Mouse (Mus musculus): ENCODE measurements around the gene Antxr2.

The Antxr2 gene

DNA sequence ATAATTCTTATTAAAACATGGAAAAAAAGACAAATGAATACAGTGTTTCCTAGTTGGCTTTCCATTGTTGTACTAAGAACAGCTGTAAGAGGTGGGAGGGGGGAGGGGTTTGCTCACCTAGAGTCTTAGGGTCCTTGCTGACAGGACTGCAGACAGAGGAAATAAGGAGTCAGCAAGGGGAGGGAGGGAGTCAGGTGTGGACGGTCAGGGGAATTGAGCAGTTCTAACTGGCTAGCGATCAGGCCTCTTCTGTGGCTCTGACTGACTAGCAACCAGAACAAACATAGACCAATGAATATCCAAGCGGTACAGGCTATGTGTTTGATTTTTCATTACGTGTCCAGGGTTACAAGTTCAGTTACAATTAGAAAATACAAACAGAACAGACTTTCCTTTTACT lies 35.0 kb downstream of the Antxr2 start:
- no peak for DNase-seq (ENCODE audit: low spot score in 2 of 2)

DNA sequence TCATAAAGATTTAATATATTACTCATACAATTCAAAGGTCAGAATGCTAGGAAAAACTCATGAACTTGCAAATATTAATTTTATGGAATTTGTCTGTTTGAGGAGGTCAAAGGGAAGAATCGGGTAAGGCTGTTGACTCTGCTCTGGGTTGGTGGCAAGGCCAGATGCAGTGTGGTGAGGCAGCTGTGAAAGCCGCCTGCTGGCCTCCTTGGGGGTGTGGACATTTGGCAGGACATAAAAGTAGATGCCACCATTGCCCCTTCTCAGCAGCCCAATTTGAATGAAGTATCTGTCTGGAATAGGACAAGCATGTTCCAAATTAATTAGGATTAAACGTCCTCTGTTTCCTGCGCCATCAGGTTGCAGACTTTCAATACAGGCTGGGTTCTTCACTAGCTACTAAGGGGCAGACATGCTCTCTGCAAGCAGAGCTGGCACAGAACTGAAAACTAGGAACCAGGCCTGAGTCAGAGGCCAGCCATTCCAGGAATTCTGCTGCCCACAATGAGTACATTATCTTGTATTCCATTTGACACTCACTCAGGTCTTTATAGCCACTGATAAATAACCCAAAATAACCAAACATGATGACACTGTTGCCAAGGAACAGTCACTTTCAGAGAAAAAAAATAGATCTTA lies 44.1 kb downstream of the Antxr2 start:
- DNase-seq (ENCODE audit: low spot score in 2 of 2), result no peak

DNA sequence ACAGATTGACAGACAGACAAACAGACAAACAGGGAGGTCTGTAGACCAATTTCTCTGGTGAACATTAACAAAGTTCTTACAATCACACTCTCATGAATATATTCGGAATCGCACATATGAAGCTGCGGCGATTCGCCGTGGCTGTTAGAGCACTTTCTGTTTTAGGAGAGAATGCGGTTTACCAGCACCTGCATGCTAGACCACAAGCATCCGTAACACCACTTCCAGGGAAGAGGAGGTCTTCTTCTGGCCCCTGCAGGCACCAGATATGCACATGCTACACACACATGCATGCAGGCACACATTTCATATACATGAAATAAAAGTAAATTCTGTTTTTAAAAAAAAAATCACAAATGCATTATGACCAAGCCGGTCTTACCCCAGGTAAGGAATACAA lies 47.5 kb downstream of the Antxr2 start:
- DNase-seq (ENCODE audit: low spot score in 2 of 2), result no peak

DNA sequence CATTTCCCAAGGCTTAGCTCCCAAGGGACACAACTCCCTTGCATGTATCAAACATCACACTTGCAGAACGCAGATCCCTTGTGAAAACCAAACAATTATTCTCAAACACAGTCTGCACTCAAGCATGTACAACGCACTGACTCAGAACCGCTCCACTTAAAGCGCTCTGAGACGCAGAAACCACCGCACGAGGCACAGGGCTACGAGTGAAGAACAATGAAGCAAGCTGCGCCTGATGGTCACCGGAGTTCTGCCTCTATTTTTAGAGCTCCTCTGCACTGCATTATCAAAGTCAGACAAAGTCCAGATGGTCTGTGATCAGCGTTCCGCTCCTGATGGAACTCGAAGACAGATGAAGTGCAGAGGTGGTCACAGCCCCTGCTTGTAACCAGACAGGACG lies 50.4 kb downstream of the Antxr2 start:
- DNase-seq (ENCODE audit: low spot score in 2 of 2), result no peak

DNA sequence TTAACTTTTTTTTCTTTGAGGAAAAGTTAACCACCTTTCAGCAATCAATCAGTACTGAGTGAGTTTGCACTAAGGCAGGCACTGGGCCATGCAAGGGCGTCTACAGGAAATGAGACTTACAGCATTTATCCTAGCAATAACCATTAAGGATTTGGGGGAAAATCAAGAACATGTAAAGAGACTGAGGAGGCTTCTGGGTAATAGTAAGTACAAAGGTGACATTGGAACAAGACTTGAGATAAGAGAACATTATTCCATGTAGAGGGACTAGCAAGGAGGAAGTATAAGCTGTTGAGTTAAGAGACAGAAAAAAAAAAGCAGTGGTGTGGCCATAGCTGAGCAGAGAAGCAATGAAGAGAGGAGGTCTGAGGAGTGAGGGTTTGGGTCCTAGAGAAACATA lies 57.5 kb downstream of the Antxr2 start:
- DNase-seq (ENCODE audit: low spot score in 2 of 2), result no peak

DNA sequence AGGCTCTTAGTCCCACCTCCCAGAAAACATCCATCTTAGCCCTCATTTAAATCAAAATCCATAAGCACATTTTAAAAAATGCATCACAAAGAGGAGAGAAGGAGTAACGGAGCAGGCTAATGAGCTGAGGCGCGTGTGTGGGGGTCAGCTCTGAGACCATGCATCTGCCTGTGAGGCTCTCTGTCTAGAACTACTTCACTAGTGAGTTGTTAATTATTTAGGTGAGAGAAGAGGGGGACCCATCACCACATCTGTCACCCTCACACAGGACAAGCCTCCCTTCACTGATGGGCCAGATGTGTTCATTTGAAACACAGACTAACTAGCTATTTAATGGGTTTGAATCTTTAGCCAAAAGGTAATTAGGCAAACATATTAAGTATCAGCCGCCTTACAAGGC lies 58.8 kb downstream of the Antxr2 start:
- DNase-seq (ENCODE audit: low spot score in 2 of 2), result no peak

DNA sequence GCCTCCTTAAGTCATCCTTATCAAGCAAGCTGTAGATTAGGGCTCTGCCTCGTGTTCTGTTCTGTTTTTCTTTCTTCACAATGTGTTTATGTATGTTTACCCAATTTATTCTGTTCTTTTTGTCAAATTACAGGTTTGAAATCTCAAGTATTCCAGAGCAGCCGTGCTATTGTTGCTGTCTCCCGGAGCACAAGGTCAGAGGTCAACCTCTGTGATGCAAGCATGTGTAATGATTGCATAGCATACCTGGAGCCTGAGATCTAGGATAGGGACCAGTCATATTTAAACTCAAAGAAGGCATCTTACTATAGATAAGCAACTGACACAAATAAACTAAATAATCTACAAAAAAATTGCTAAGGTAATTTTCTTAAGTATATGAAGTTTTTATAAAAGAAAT lies 59.6 kb downstream of the Antxr2 start:
- no peak for DNase-seq (ENCODE audit: low spot score in 2 of 2)

DNA sequence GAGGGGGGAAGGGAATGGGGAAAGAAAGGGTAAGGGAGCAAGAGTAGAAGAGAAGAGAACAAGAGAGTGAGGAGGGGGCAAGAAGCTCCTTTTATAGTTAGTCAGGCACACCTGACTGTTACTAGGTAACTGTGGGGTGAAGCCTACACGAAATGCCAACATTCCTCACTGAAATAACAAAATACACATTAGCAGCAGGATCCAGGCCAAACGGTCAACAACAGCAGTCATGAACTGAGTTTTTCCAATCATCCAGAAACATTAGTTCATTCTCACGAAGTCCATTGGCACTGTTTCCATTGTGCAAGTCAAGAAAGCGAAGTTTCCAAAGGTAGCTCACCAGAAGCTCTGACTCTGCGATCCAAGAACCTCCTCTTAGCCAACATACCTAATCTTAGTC lies 63.8 kb downstream of the Antxr2 start:
- no peak for DNase-seq (ENCODE audit: low spot score in 2 of 2)

DNA sequence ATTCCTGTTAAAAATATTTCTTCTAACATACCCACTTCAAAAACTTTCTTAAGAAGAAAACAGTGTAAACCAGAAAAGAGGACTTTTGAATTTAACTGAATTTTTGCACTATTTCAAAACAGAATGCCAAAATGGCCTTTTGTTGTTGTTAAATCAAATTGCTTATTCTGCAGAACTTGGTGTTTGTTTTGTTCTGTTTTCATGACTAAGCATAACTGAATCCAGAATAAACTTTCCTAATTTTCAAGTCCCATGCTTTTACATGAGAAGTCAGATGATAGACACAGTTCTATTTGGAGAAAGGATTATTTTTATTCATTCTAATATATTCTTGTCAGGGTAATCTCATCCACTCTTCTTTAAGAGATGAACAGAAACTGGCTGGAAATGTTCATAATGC lies 64.7 kb downstream of the Antxr2 start:
- DNase-seq (ENCODE audit: low spot score in 2 of 2), result no peak

DNA sequence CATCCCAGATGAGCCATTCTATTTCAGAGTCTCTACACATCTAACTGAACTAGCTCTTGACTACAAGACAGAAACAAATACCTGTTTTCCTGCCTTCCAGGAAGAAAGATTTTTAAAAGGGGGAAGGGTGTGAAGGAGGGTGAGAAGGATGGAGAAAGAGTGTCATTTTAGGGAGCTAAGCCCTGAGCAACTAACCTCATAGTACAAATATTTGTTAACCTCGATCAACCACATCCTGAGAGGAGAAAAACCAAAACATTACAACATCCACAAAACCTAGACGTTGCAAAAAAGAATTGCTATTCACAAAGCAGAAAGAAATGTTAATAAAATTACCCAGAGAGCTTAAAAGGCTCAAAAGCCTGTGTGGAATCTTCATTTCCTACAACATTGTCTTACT lies 66.4 kb downstream of the Antxr2 start:
- DNase-seq (ENCODE audit: low spot score in 2 of 2), result no peak

DNA sequence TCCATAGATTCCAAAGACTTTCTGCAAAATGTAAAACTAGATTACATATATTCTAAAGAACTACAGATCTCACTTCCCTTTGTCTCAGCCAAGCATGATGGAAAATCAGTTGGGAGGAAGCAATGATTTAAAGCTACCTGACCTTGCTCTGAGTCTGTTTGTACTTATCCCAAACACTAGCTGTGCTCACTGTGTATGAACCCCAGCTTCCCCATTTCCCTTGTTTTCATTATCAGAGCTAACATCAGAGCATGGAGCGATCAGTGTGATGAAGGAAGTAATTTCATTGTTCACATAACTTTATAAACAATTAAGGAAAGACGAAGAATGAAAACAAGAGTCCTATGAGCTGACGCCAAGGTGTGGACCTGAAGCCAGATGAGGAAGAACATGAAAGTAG lies 68.3 kb downstream of the Antxr2 start:
- DNase-seq (ENCODE audit: low spot score in 2 of 2), result no peak

DNA sequence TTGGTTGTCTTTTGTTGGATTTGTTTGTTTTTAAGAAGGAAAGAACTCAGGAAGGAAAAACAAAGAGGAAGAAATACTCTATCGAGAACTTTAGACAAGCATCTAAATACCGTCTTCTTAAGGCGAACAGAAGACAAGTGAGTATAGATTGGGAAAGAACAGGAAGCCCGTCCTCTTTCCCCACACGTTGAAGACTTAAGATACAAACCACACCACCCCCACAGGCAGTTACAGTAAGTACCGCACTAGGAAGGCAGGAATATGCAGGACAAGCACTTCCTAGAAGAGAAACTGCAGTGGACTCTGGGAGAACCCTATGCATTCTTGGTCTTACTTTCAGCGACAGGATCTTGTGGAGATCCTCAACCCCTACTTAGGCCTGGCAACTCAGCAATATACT lies 69.1 kb downstream of the Antxr2 start:
- no peak for DNase-seq (ENCODE audit: low spot score in 2 of 2)

DNA sequence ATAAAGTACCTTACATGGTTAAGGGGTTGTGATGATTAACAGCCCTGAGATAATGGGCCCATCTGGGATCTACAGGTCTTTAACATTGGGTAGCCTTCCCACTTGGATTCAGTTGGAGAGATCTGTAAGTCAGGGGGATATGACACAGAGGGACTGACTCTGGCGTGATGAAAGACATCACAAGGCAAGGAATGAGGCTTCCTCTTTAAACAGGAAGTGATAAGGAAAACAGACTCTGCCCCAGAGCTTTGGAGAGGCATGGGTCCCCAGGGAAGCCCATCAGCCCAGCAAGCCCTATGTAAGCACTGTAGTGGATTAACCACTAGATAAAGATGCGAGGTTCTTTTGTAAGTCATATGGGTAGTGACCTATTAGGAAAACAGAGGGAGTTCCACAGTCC lies 71.2 kb downstream of the Antxr2 start:
- no peak for DNase-seq (ENCODE audit: low spot score in 2 of 2)

DNA sequence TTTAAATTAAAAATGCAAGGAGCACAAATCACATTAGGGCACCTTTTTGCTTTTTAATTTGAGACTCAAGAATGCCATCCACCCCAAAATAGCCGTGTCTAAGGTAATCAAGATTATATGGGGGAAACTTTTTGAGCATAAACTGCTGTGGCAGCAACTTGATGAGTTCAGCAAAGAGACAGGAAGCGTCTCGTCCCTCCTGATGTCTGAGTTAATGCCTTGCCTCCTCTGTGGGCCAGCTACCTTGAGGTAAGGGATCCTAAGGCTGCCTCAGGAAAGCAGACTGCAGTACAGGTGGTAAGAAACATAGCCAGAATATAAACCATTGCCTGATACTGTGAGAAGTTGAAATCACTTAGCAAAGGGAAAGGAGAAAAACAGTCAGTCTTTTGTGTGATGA lies 71.8 kb downstream of the Antxr2 start:
- DNase-seq (ENCODE audit: low spot score in 2 of 2), result no peak

DNA sequence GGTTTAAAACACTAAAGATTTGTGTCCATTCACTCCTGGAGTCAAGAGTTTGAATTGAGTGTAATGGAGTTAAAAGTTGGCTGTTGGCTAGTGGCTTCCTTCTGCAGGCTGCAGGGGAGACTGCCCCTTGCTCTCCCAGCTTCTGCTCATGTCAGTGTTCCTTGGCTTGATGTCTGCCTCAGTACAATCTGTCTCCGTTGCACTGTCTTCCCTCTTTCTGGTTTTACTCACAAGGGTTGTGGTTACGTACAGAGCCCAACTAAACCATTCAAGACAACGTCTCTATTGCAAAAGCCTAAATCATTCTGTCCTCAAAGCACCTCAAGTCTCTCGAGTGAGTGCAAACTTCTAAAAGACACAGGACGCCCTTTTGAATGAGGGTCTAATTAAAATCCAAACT lies 73.3 kb downstream of the Antxr2 start:
- no peak for DNase-seq (ENCODE audit: low spot score in 2 of 2)

DNA sequence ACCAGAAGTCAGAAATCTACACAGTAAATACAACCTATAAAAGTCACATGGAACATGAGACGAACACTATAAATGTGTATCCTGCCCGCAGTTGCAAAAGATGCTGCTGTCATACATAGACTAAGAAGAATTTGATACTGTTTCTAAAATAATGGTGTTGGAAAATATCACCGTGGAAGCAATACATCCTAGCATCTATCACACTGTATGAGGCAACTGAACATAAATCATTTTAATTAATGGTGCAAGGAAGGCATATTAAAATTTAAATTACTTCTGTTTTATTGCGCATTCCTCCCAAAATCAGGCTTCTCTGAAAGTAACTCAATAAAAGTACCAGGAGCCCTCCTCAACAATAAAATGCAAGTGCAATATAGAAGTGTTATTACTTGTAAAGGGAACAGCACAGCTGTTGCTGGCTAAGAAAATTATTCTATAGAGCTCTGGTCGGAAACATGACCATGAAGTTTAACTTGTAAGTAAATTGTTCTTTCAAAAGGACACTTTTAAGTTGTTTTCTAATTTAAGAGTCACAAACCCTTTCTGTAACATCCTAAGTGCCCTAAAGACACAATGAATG lies 76.6 kb downstream of the Antxr2 start:
- DNase-seq (ENCODE audit: low spot score in 2 of 2), result no peak

DNA sequence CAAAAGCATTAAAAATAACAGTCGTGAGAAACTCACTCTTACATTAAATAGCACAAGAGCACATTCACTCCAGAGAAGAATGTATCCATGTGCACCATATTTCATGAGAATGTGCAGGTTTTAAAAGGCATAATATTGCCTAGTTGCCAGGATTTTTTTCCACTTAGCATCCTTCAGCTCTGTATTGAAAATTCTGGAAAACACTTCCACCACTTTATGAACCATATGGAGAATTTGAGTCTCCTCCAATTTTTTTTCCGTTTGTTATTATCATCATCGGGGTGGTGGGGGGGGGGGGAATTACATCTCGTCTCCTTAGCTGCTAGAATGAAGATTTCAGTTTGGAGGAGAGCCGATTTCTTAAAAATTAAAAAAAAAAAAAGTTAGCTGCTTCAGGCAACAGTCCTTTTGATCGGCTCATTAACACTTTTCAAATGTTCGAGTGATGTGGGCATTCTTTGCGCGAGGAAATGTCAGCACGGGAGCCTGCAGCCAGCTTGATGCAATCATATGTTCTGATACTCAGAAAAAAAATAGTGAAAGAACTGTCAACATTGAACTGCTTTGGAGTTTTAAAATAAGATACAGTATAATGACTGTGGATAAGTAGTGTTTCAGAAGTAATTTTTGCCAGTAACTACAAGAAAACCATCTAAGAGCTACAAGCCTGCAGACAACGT lies 77.5 kb downstream of the Antxr2 start:
- DNase-seq (ENCODE audit: low spot score in 2 of 2), result no peak

DNA sequence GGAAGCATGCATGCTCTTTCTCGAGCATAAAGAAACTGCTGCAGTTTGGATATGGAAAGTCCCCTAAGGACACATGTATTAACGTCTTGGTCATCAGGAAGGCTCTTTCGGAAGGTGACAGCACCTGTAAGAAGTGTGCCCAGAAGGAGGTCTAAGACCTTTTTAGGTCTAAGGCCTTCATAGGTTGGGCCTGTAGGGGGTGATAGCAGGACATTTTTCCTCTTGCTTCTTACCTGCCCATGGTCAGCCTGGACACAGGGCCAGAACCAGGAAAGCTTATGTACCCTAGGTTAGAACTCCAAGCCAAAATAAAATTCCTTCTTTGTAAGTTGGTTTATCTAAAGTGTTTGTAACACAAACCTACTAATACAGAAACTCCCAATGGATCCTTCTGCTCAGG lies 83.6 kb downstream of the Antxr2 start:
- DNase-seq (ENCODE audit: low spot score in 2 of 2), result no peak

DNA sequence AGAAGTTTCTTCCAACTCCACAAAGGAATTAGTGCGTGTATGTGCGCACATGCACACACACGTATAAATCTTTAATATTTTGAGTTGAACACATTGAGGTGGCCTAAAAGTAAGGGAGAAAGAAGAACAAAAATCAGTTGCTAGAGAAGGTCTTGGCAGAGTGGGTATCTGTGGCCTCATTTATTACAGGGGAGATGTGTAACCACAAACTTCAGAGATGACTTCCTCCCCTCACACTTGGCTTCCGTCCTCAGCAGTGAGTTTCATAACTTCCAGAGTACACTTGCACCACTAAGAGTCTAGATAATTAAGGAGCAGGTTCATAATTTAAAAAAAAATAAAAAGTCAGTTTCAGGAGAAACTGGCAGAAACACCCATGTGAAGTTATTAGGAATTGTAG lies 84.6 kb downstream of the Antxr2 start:
- no peak for DNase-seq (ENCODE audit: low spot score in 2 of 2)

DNA sequence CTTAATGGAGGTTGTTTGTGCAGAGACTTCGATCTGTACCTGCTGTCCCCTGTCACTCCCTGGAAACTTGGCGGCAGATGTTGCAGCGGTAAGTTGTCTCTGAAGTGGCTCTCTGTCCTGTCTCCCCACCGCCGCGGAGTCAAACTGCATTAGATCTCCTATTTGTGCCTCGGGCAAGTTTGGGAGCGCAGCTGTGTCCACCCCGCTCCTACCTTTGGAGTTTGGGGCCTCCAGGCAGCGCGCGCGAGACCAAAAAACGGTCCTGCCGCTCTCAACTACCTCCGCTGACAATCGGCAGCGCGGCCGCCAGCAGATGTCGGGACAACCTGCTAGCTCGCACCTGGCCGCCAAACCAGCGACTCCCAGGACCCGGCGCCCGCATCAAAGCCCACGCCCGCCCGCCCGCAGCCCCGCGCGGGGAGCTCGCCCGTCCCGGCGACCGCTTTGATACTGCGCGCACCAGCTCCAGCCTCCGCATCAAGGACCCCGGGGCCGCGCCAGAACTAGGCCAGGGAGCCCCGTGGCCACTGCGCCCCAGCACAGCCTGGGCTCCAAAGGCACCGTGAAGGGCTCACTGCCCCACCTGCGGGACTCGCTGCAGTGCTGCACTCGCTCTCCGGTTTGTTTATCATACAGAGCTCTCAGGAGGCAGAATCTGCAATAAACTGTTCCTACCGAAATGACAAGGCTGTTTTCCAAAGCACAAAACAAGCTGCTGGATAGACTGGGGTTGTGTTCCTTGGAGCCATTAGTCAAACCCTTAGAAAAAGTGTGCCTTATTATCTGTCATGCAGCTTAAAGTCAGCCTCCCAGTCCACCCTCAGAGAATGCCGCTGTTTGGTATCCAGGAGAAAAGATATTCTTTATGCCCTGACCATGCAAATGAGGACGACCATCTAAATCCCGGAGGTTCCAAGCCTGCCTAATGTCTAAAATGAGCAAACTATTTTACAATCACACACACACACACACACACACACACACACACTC lies 95.4 kb downstream of the Antxr2 start:
- DNase-seq (ENCODE audit: low spot score in 2 of 2), result peak; percentile 5 to 33

DNA sequence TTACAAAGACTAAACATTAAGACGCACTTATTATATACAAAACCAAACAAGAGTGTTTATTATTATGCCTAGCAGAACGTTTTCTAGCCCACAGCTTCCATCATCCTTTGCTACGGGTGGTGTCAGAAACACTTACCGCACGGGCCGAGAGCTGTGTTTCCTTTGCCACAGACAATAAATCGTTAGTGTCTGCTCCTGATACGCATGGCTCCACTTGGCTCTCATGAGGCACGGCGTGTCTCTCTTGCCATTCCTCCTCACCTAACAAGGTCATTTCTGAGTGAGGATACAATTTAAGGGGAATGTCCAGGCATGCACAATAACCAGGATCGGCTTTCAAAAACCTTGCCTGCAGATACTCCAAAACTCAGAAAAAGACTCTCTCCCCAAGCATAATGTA lies 113.2 kb downstream of the Antxr2 start:
- no peak for DNase-seq (ENCODE audit: low spot score in 2 of 2)

DNA sequence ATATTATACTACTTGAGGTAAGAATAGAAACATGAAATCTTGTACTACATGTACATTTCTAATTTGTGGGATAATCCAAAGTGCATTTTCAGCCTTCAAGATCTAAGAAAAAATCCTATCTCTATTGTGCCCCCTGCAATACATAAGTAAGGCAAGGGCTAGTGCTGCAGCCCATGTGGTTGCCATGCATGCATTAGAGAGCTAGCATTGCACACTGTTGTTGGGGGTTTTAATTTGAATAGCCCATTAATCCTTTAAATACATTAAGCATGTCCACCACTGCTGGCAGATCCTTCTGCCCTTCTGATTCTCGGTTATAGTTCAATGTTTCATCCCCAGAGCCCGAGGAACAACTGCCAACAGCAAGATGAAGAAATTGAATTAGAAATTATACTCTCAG lies 116.0 kb downstream of the Antxr2 start:
- DNase-seq (ENCODE audit: low spot score in 2 of 2), result no peak

All from spleen, postnatal 10 days (tissue).